Mouse (Mus musculus): ENCODE measurements around the gene Angptl2. TPM values are rescaled to one million over a fixed set of nuclear protein-coding genes. Genes with fewer than 3 reads are reported as not detected.

Gene Angptl2
- polyA plus RNA-seq, 1 experiment = 116 TPM

- Histone ChIP-seq H3K4me1 (ENCODE audit: control insufficient read depth, insufficient read depth, low read length) (no peaks in the 10 kb centered on the region), H3K4me3 (ENCODE audit: insufficient read depth, low read length) (no peak overlapping the region), H3K27ac (ENCODE audit: insufficient read depth, low read length) (no peak overlapping the region)
- TF ChIP-seq POLR2A (IDR thresholded peaks at IDR 0.05; ENCODE audit: low read depth, low read length) (no peak), CTCF (IDR thresholded peaks at IDR 0.05; ENCODE audit: borderline replicate concordance, insufficient read depth, low read length) (no peak)
These were observed 63.9 kb downstream of the Angptl2 start for GRCm38 (mm10) chr2:33279758-33280157.

GRCm38 (mm10) chr2:33280525-33280924 is 64.7 kb downstream of the Angptl2 start:
- Histone ChIP-seq H3K4me1 (ENCODE audit: control insufficient read depth, insufficient read depth, low read length) (no peaks in the 10 kb centered on the region), H3K4me3 (ENCODE audit: insufficient read depth, low read length) (no peak overlapping the region), H3K27ac (ENCODE audit: insufficient read depth, low read length) (no peak overlapping the region)
- TF ChIP-seq POLR2A (IDR thresholded peaks at IDR 0.05; ENCODE audit: low read depth, low read length) = no peak
- no peak for TF ChIP-seq CTCF (IDR thresholded peaks at IDR 0.05; ENCODE audit: borderline replicate concordance, insufficient read depth, low read length)

DNA sequence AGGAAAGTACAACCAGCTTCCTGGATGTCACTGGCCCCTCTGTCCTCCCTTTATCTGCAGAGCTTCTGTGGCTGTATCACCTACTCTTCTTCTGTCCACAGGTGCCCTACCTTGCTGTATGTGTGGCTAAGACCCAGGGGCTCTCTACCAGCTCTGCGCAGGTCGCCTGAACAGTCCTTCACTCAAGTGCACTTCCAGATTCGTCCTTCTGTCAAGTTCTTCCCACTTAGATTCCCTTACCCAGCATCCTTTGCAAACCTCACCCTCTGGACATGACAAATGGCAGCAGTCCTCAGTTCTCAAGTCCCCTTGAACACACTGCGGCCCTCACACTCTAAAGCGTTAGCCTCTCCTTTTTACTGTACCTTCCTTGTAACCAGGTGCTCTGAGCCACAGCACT is 65.9 kb downstream of the Angptl2 start:
- H3K4me3 ChIP-seq (ENCODE audit: insufficient read depth, low read length) = no peak overlapping the region
- no peak overlapping the region for H3K27ac ChIP-seq (ENCODE audit: insufficient read depth, low read length)
- no peaks in the 10 kb centered on the region for H3K4me1 ChIP-seq (ENCODE audit: control insufficient read depth, insufficient read depth, low read length)
- TF ChIP-seq CTCF (IDR thresholded peaks at IDR 0.05; ENCODE audit: borderline replicate concordance, insufficient read depth, low read length) (no peak), POLR2A (IDR thresholded peaks at IDR 0.05; ENCODE audit: low read depth, low read length) (no peak)

DNA sequence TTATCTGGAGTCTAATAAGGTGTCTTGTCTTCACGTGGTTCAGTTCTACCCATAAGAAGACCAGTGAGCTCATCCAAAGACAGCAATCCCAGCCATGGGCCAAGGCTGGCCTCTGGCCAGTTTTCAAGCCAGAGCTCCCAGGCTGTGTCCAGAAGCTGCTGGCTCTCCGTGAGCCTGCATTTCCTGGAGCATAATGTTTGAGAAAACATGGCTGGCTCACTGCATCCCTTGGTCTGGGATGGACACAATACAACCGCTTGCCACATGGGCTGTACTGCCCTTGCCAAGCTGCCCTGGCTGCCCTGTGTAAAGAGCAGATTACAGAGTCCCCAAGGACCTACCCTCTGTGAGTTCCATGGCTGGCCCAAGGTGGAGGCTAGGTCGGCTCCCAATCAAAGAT is 67.0 kb downstream of the Angptl2 start:
- no peak overlapping the region for H3K27ac ChIP-seq (ENCODE audit: insufficient read depth, low read length)
- TF ChIP-seq POLR2A (IDR thresholded peaks at IDR 0.05; ENCODE audit: low read depth, low read length) (no peak), CTCF (IDR thresholded peaks at IDR 0.05; ENCODE audit: borderline replicate concordance, insufficient read depth, low read length) (no peak)
- no peaks in the 10 kb centered on the region for H3K4me1 ChIP-seq (ENCODE audit: control insufficient read depth, insufficient read depth, low read length)
- H3K4me3 ChIP-seq (ENCODE audit: insufficient read depth, low read length) = no peak overlapping the region

- Histone ChIP-seq H3K4me1 (ENCODE audit: control insufficient read depth, insufficient read depth, low read length) (no peaks in the 10 kb centered on the region), H3K27ac (ENCODE audit: insufficient read depth, low read length) (no peak overlapping the region)
These were observed 67.8 kb downstream of the Angptl2 start for GRCm38 (mm10) chr2:33283674-33284073.

GRCm38 (mm10) chr2:33288837-33289236 is 73.0 kb downstream of the Angptl2 start:
- H3K27ac ChIP-seq (ENCODE audit: insufficient read depth, low read length) = no peak overlapping the region
- no peaks in the 10 kb centered on the region for H3K4me1 ChIP-seq (ENCODE audit: control insufficient read depth, insufficient read depth, low read length)
- H3K4me3 ChIP-seq (ENCODE audit: insufficient read depth, low read length) = no peak overlapping the region
- TF ChIP-seq CTCF (IDR thresholded peaks at IDR 0.05; ENCODE audit: borderline replicate concordance, insufficient read depth, low read length) = no peak
- no peak for TF ChIP-seq POLR2A (IDR thresholded peaks at IDR 0.05; ENCODE audit: low read depth, low read length)

More at GRCm38 (mm10) chr2:33283674-33284073, 67.8 kb downstream of the Angptl2 start:
- no peak overlapping the region for H3K4me3 ChIP-seq (ENCODE audit: insufficient read depth, low read length)
- TF ChIP-seq CTCF (IDR thresholded peaks at IDR 0.05; ENCODE audit: borderline replicate concordance, insufficient read depth, low read length) (no peak), POLR2A (IDR thresholded peaks at IDR 0.05; ENCODE audit: low read depth, low read length) (no peak)

- no peaks in the 10 kb centered on the region for H3K4me1 ChIP-seq (ENCODE audit: control insufficient read depth, insufficient read depth, low read length)
- H3K27ac ChIP-seq (ENCODE audit: insufficient read depth, low read length) = no peak overlapping the region
- H3K4me3 ChIP-seq (ENCODE audit: insufficient read depth, low read length) = no peak overlapping the region
- TF ChIP-seq POLR2A (IDR thresholded peaks at IDR 0.05; ENCODE audit: low read depth, low read length) = no peak
- TF ChIP-seq CTCF (IDR thresholded peaks at IDR 0.05; ENCODE audit: borderline replicate concordance, insufficient read depth, low read length) = no peak
These were observed 74.6 kb downstream of the Angptl2 start for GRCm38 (mm10) chr2:33290491-33290890.

DNA sequence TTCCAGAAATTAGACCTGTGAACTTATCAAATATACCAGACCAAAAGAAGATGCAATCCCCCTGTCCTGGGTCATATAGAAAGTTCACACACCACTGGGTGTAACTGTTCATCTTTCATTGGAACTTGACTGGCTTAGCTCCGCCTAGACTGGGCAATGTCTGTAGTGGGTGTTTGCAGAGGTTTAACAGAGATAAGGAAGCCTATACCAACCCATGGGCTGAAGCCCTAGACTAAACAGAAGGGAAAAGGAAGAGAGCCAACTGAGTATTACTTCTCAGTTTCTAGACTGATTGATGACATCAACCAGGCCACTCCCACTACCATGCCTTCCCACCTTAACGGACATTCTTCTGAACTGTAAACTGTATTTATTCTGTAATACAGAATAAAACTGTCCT is 76.2 kb downstream of the Angptl2 start:
- no peak overlapping the region for H3K27ac ChIP-seq (ENCODE audit: insufficient read depth, low read length)
- no peaks in the 10 kb centered on the region for H3K4me1 ChIP-seq (ENCODE audit: control insufficient read depth, insufficient read depth, low read length)
- H3K4me3 ChIP-seq (ENCODE audit: insufficient read depth, low read length) = no peak overlapping the region
- TF ChIP-seq POLR2A (IDR thresholded peaks at IDR 0.05; ENCODE audit: low read depth, low read length) = no peak
- TF ChIP-seq CTCF (IDR thresholded peaks at IDR 0.05; ENCODE audit: borderline replicate concordance, insufficient read depth, low read length) = no peak

DNA sequence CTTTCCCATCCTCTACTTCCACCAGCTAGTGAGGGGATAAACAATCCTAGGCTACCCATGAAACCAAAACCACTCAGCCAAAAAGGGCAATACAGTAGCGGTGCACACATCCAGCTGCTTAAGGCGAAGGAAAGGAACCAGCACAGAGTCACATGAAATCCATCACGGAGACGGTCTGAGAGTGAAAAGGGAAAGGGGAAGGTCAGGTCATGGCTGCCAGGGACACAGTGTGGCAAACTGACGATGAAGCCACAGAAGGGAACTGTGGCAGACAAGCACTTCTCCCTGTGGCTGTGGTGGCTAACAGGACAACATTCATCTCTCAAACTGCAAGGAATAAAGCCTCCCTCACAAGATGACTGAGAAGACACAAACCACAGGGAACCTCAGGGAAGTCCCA is 79.2 kb downstream of the Angptl2 start:
- TF ChIP-seq CTCF (IDR thresholded peaks at IDR 0.05; ENCODE audit: borderline replicate concordance, insufficient read depth, low read length) (no peak), POLR2A (IDR thresholded peaks at IDR 0.05; ENCODE audit: low read depth, low read length) (no peak)
- H3K27ac ChIP-seq (ENCODE audit: insufficient read depth, low read length) = no peak overlapping the region
- H3K4me1 ChIP-seq (ENCODE audit: control insufficient read depth, insufficient read depth, low read length) = peaks cover 3% of the 10 kb centered on the region
- H3K4me3 ChIP-seq (ENCODE audit: insufficient read depth, low read length) = no peak overlapping the region

Other genes starting within 250 kb of the Angptl2 start
- 5.9 and 7.0 TPM in 2 replicates for gene Slc2a8, start 234.0 kb upstream of the Angptl2 start, polyA plus RNA-seq (2011; ENCODE audit: insufficient read length, low read depth, missing spikeins)
- 11.9 and 16.6 TPM in 2 replicates for gene Garnl3, start 84.4 kb upstream of the Angptl2 start, polyA plus RNA-seq (2011; ENCODE audit: insufficient read length, low read depth, missing spikeins)
- gene Ralgps1, start 155.4 kb downstream of the Angptl2 start, polyA plus RNA-seq (2011; ENCODE audit: insufficient read length, low read depth, missing spikeins) = 4.0 and 4.1 TPM in 2 replicates
- 9.7 and 11.0 TPM in 2 replicates for gene Zbtb34, start 215.3 kb downstream of the Angptl2 start, polyA plus RNA-seq (2011; ENCODE audit: insufficient read length, low read depth, missing spikeins)

Measured in embryonic fibroblast, embryonic 13.5 days (primary cell).